18 mouse cellular contexts compared by ENCODE assay signal in the genomic region with DNA sequence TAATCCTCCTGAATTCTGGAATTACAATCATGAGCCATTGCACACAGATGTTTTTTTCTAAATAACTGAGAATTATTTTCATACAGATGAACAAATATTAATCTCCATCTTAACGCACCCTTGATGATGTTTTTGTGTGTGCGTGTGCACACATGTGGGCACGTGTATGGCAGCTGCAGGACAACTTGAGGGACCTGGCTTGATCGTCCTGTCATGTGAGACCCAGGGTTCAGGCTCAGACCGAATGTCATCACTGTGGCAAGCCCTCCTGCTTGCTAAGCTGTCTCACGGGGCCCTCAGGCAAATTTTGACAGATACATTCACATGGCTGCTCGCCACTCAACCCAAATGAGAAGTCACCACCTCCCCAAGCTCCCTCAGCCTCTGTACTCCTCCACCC. TPM values are rescaled to one million over a fixed set of nuclear protein-coding genes. Genes with fewer than 3 reads are reported as not detected.
DNase-seq lines count a peak whose midpoint lies in the region; ATAC-seq and TF ChIP-seq lines count a peak whose summit lies in the region.
"Had no signal": no experiment of that assay in that cellular context is flagged by ENCODE, and none has a peak within 500 bp of the region (broad histone marks: within the 10 kb centered on the region; RNA-seq: fewer than 3 reads in every experiment).

No protein-coding gene starts in this region.

- WGBS in liver, embryonic 13.5 days (ENCODE audit: insufficient replicate concordance), result 70% methylated on average over 7 of the region's 7 CpGs
- WGBS in liver, embryonic 12.5 days (ENCODE audit: insufficient replicate concordance), result 74% methylated on average over 7 of the region's 7 CpGs
- 44% methylated on average over 7 of the region's 7 CpGs for WGBS in embryonic facial prominence, embryonic 13.5 days
- 28% methylated on average over 7 of the region's 7 CpGs for WGBS in limb, embryonic 14.5 days
- 41% methylated on average over 7 of the region's 7 CpGs for WGBS in stomach, embryonic 16.5 days
- WGBS in kidney, adult 2 months, result 58% methylated on average over 7 of the region's 7 CpGs

- no peak overlapping the region for H3K4me3 ChIP-seq in liver, embryonic 13.5 days (replicated peaks)
- H3K4me3 ChIP-seq in liver, embryonic 12.5 days, result no peak overlapping the region
- no peak overlapping the region for H3K4me3 ChIP-seq in embryonic facial prominence, embryonic 13.5 days
- H3K4me3 ChIP-seq in limb, embryonic 14.5 days (replicated peaks; ENCODE audit: low read length), result no peak overlapping the region
- no peak overlapping the region for H3K4me3 ChIP-seq in stomach, embryonic 16.5 days (replicated peaks; ENCODE audit: low read length)
- H3K4me3 ChIP-seq in kidney, adult 2 months (ENCODE audit: insufficient read depth, low read depth, low read length), result no peak overlapping the region
- H3K4me3 ChIP-seq: forebrain, embryonic 15.5 days; heart, embryonic 12.5 days had no signal

- H3K27me3 ChIP-seq in liver, embryonic 13.5 days, result no peaks in the 10 kb centered on the region
- no peaks in the 10 kb centered on the region for H3K27me3 ChIP-seq in liver, embryonic 12.5 days (replicated peaks)
- H3K27me3 ChIP-seq in embryonic facial prominence, embryonic 13.5 days, result no peaks in the 10 kb centered on the region
- H3K27me3 ChIP-seq in limb, embryonic 14.5 days (ENCODE audit: control insufficient read depth, insufficient read depth, low read length), result no peaks in the 10 kb centered on the region
- no peaks in the 10 kb centered on the region for H3K27me3 ChIP-seq in stomach, embryonic 16.5 days (ENCODE audit: control insufficient read depth, insufficient read depth, low read length)
- H3K27me3 ChIP-seq in kidney, adult 2 months (replicated peaks; ENCODE audit: control insufficient read depth, insufficient read depth, low read length), result no peaks in the 10 kb centered on the region
- H3K27me3 ChIP-seq: forebrain, embryonic 15.5 days; heart, embryonic 12.5 days; Patski had no signal

- peak overlapping the region; percentile 14; the same call in 1 of the 2 replicates for H3K9ac ChIP-seq in liver, embryonic 13.5 days
- H3K9ac ChIP-seq in liver, embryonic 12.5 days, result no peak overlapping the region
- no peak overlapping the region for H3K9ac ChIP-seq in embryonic facial prominence, embryonic 13.5 days
- H3K9ac ChIP-seq in limb, embryonic 14.5 days (ENCODE audit: low read depth, low read length, severe bottlenecking), result no peak overlapping the region
- no peak overlapping the region for H3K9ac ChIP-seq in stomach, embryonic 16.5 days (ENCODE audit: low read length)
- H3K9ac ChIP-seq: forebrain, embryonic 15.5 days; heart, embryonic 12.5 days had no signal

- no peak overlapping the region for H3K4me2 ChIP-seq in liver, embryonic 13.5 days
- H3K4me2 ChIP-seq in liver, embryonic 12.5 days, result no peak overlapping the region
- no peak overlapping the region for H3K4me2 ChIP-seq in embryonic facial prominence, embryonic 13.5 days
- peak overlapping the region; percentile 32 for H3K4me2 ChIP-seq in limb, embryonic 14.5 days (replicated peaks; ENCODE audit: low read depth, low read length, severe bottlenecking)
- H3K4me2 ChIP-seq in stomach, embryonic 16.5 days (ENCODE audit: low read depth, low read length), result no peak overlapping the region
- H3K4me2 ChIP-seq: forebrain, embryonic 15.5 days; heart, embryonic 12.5 days had no signal

- DNase-seq in liver, embryonic 13.5 days, result no peak
- DNase-seq in limb, embryonic 14.5 days (ENCODE audit: low spot score), result no peak
- no peak for DNase-seq in ovary, postnatal 10 days (ENCODE audit: low spot score)
- no peak for DNase-seq in kidney, adult 2 months
- DNase-seq: cerebellum, postnatal 14 days; gastrocnemius, postnatal 10 days; layer of hippocampus, postnatal 36 days; liver; thymus, postnatal 14 days had no signal

- peaks cover 87% of the 10 kb centered on the region for H3K4me1 ChIP-seq in liver, embryonic 13.5 days (replicated peaks)
- H3K4me1 ChIP-seq in liver, embryonic 12.5 days, result peaks cover 89% of the 10 kb centered on the region
- peaks cover 30% of the 10 kb centered on the region for H3K4me1 ChIP-seq in embryonic facial prominence, embryonic 13.5 days
- peaks cover 25% of the 10 kb centered on the region for H3K4me1 ChIP-seq in limb, embryonic 14.5 days (ENCODE audit: control insufficient read depth, insufficient read depth, low read length)
- peaks cover 10% of the 10 kb centered on the region; the same call in 1 of the 2 replicates for H3K4me1 ChIP-seq in stomach, embryonic 16.5 days (ENCODE audit: control insufficient read depth, insufficient read depth, low read length)
- no peaks in the 10 kb centered on the region for H3K4me1 ChIP-seq in kidney, adult 2 months (ENCODE audit: control insufficient read depth, insufficient read depth, low read length)
- H3K4me1 ChIP-seq: forebrain, embryonic 15.5 days had no signal

- ATAC-seq in liver, embryonic 13.5 days (ENCODE audit: low read depth), result no peak
- ATAC-seq in liver, embryonic 12.5 days, result no peak
- no peak for ATAC-seq in embryonic facial prominence, embryonic 13.5 days (ENCODE audit: insufficient number of reproducible peaks, insufficient read depth, low FRiP score, low TSS enrichment, low read depth)
- no peak for ATAC-seq in limb, embryonic 14.5 days (ENCODE audit: low FRiP score, low read depth)
- ATAC-seq in stomach, embryonic 16.5 days (ENCODE audit: insufficient read depth, low FRiP score), result no peak
- ATAC-seq: forebrain, embryonic 15.5 days; Patski had no signal

- no peak for TF ChIP-seq CTCF in kidney, adult 2 months (conservative IDR thresholded peaks at IDR 0.05; ENCODE audit: insufficient read depth, insufficient read length, low read depth, low read length)

- H3K27ac ChIP-seq in liver, embryonic 13.5 days, result no peak overlapping the region
- H3K27ac ChIP-seq in liver, embryonic 12.5 days, result no peak overlapping the region
- H3K27ac ChIP-seq in embryonic facial prominence, embryonic 13.5 days, result peak overlapping the region; percentile 60; the same call in 1 of the 2 replicates
- no peak overlapping the region for H3K27ac ChIP-seq in limb, embryonic 14.5 days (replicated peaks; ENCODE audit: low read depth, low read length)
- peak overlapping the region; percentile 68 for H3K27ac ChIP-seq in stomach, embryonic 16.5 days (ENCODE audit: low read length)
- H3K27ac ChIP-seq in kidney, adult 2 months (ENCODE audit: insufficient read depth, low read depth, low read length), result no peak overlapping the region
- H3K27ac ChIP-seq: forebrain, embryonic 15.5 days had no signal

- no peaks in the 10 kb centered on the region for H3K9me3 ChIP-seq in liver, embryonic 13.5 days (replicated peaks)
- H3K9me3 ChIP-seq in liver, embryonic 12.5 days (replicated peaks), result no peaks in the 10 kb centered on the region
- no peaks in the 10 kb centered on the region for H3K9me3 ChIP-seq in embryonic facial prominence, embryonic 13.5 days
- H3K9me3 ChIP-seq in limb, embryonic 14.5 days (ENCODE audit: control insufficient read depth, low read length), result no peaks in the 10 kb centered on the region
- no peaks in the 10 kb centered on the region for H3K9me3 ChIP-seq in stomach, embryonic 16.5 days (replicated peaks; ENCODE audit: control insufficient read depth, low read length)
- H3K9me3 ChIP-seq: forebrain, embryonic 15.5 days; heart, embryonic 12.5 days had no signal

- H3K36me3 ChIP-seq in liver, embryonic 13.5 days, result peaks cover 19% of the 10 kb centered on the region
- H3K36me3 ChIP-seq in liver, embryonic 12.5 days, result peaks cover 21% of the 10 kb centered on the region
- H3K36me3 ChIP-seq in embryonic facial prominence, embryonic 13.5 days, result no peaks in the 10 kb centered on the region
- no peaks in the 10 kb centered on the region for H3K36me3 ChIP-seq in limb, embryonic 14.5 days (ENCODE audit: control insufficient read depth, insufficient read depth, low read length)
- no peaks in the 10 kb centered on the region for H3K36me3 ChIP-seq in stomach, embryonic 16.5 days (ENCODE audit: control insufficient read depth, insufficient read depth, low read length)
- H3K36me3 ChIP-seq in kidney, adult 2 months (ENCODE audit: control insufficient read depth, insufficient read depth, low read length), result no peaks in the 10 kb centered on the region
- H3K36me3 ChIP-seq: forebrain, embryonic 15.5 days; heart, embryonic 12.5 days had no signal

- no peak for TF ChIP-seq POLR2A in limb, embryonic 14.5 days (IDR thresholded peaks at IDR 0.05; ENCODE audit: borderline replicate concordance, extremely low read depth, insufficient read depth, insufficient read length)
- no peak for TF ChIP-seq POLR2A in kidney, adult 2 months (IDR thresholded peaks at IDR 0.05; ENCODE audit: low read depth, low read length)

RNA-seq across cellular contexts. Expression of a gene that starts 8.9 kb away (rescaled TPM):
- polyA plus RNA-seq in liver, embryonic 13.5 days (2015; fragmentation: Nextera tagmentation; extraction: Ambion mirVana), result 15.2 and 16.5 TPM in 2 replicates
- 22.9 and 23.5 TPM in 2 replicates for polyA plus RNA-seq in liver, embryonic 12.5 days (2016; fragmentation: Nextera tagmentation; extraction: Ambion mirVana)
- polyA plus RNA-seq in embryonic facial prominence, embryonic 13.5 days (2015; fragmentation: Nextera tagmentation; extraction: Ambion mirVana), result 21.6 and 27.0 TPM in 2 replicates
- polyA plus RNA-seq in limb, embryonic 14.5 days (2012; rRNA removed), result 44.3 and 53.4 TPM in 2 replicates
- polyA plus RNA-seq in limb, embryonic 14.5 days (2014; fragmentation: Nextera tagmentation; extraction: Ambion mirVana), result 21.0 and 23.2 TPM in 2 replicates
- polyA plus RNA-seq in stomach, embryonic 16.5 days (2015; fragmentation: Nextera tagmentation; extraction: Ambion mirVana), result 19.5 and 21.3 TPM in 2 replicates
- polyA plus RNA-seq in kidney, adult 2 months (2012; rRNA removed), result 34.9 and 39.8 TPM in 2 replicates

RNA-seq across cellular contexts. Expression of a gene that starts 20.4 kb away (rescaled TPM):
- polyA plus RNA-seq in liver, embryonic 13.5 days (2015; fragmentation: Nextera tagmentation; extraction: Ambion mirVana), result 126 and 128 TPM in 2 replicates
- polyA plus RNA-seq in liver, embryonic 12.5 days (2016; fragmentation: Nextera tagmentation; extraction: Ambion mirVana), result 159 and 161 TPM in 2 replicates
- polyA plus RNA-seq in embryonic facial prominence, embryonic 13.5 days (2015; fragmentation: Nextera tagmentation; extraction: Ambion mirVana), result 1.9 and 2.1 TPM in 2 replicates
- polyA plus RNA-seq in limb, embryonic 14.5 days (2012; rRNA removed), result 2.4 and 3.3 TPM in 2 replicates
- polyA plus RNA-seq in limb, embryonic 14.5 days (2014; fragmentation: Nextera tagmentation; extraction: Ambion mirVana), result 1.8 and 2.4 TPM in 2 replicates
- 7.4 and 8.5 TPM in 2 replicates for polyA plus RNA-seq in stomach, embryonic 16.5 days (2015; fragmentation: Nextera tagmentation; extraction: Ambion mirVana)
- polyA plus RNA-seq in kidney, adult 2 months (2012; rRNA removed), result 2.3 and 4.1 TPM in 2 replicates
- polyA plus RNA-seq: Patski had no signal

RNA-seq across cellular contexts. Expression of a gene that starts 41.5 kb away (rescaled TPM):
- polyA plus RNA-seq in liver, embryonic 13.5 days (2015; fragmentation: Nextera tagmentation; extraction: Ambion mirVana), result not detected in 2 replicates
- polyA plus RNA-seq in liver, embryonic 12.5 days (2016; fragmentation: Nextera tagmentation; extraction: Ambion mirVana), result not detected in 2 replicates
- polyA plus RNA-seq in embryonic facial prominence, embryonic 13.5 days (2015; fragmentation: Nextera tagmentation; extraction: Ambion mirVana), result 0.45 and 0.91 TPM in 2 replicates
- polyA plus RNA-seq in limb, embryonic 14.5 days (2012; rRNA removed), result 0.09 and 0.50 TPM in 2 replicates
- polyA plus RNA-seq in limb, embryonic 14.5 days (2014; fragmentation: Nextera tagmentation; extraction: Ambion mirVana), result 0.62 and 3.1 TPM in 2 replicates
- polyA plus RNA-seq in stomach, embryonic 16.5 days (2015; fragmentation: Nextera tagmentation; extraction: Ambion mirVana), result 11.6 and 36.4 TPM in 2 replicates
- polyA plus RNA-seq in kidney, adult 2 months (2012; rRNA removed), result not detected in 2 replicates
- polyA plus RNA-seq: adrenal gland, adult 2 months; embryonic facial prominence, embryonic 11.5 days; forebrain, embryonic 15.5 days; heart, embryonic 12.5 days; midbrain, postnatal 0 days; Patski had no signal

RNA-seq across cellular contexts. Expression of a gene that starts 56.8 kb away (rescaled TPM):
- polyA plus RNA-seq in liver, embryonic 13.5 days (2015; fragmentation: Nextera tagmentation; extraction: Ambion mirVana), result not detected in 2 replicates
- polyA plus RNA-seq in liver, embryonic 12.5 days (2016; fragmentation: Nextera tagmentation; extraction: Ambion mirVana), result not detected in 2 replicates
- polyA plus RNA-seq in embryonic facial prominence, embryonic 13.5 days (2015; fragmentation: Nextera tagmentation; extraction: Ambion mirVana), result 0.25 TPM in 1 of 2 replicates, not detected in the other
- 0.13 and 0.38 TPM in 2 replicates for polyA plus RNA-seq in limb, embryonic 14.5 days (2012; rRNA removed)
- polyA plus RNA-seq in limb, embryonic 14.5 days (2014; fragmentation: Nextera tagmentation; extraction: Ambion mirVana), result not detected in 2 replicates
- 0.15 TPM in 1 of 2 replicates, not detected in the other for polyA plus RNA-seq in stomach, embryonic 16.5 days (2015; fragmentation: Nextera tagmentation; extraction: Ambion mirVana)
- 0.11 and 0.48 TPM in 2 replicates for polyA plus RNA-seq in kidney, adult 2 months (2012; rRNA removed)
- polyA plus RNA-seq: embryonic facial prominence, embryonic 11.5 days; forebrain, embryonic 15.5 days; heart, embryonic 12.5 days; Patski had no signal

Comparison
In these comparisons a context has a peak if more than half of its experiments do, and no peak if none do; other contexts are left out.
1. H3K27ac ChIP-seq: peak in embryonic facial prominence, embryonic 13.5 days (single experiment) and stomach, embryonic 16.5 days (single experiment); none in liver, embryonic 13.5 days (single experiment), liver, embryonic 12.5 days (single experiment), limb, embryonic 14.5 days (single experiment) and kidney, adult 2 months (single experiment).
2. RNA of a gene that starts 20.4 kb away (polyA plus RNA-seq): 159 to 161 TPM in liver, embryonic 12.5 days and 126 to 128 TPM in liver, embryonic 13.5 days; 7.4 to 8.5 TPM in stomach, embryonic 16.5 days, 2.3 to 4.1 TPM in kidney, adult 2 months, 1.8 to 3.3 TPM in limb, embryonic 14.5 days and 1.9 to 2.1 TPM in embryonic facial prominence, embryonic 13.5 days; every median in the first group is over 10 times any median in the second.